Mouse (Mus musculus) C2C12 (cell line): Measurements from ENCODE around the gene Uvrag.

Experiments used
- CEBPB ChIP-seq: IDR thresholded peaks from one replicate; pipeline ENCODE4 v1.6.1; 2011; ENCODE audit warnings: low read depth, mild to moderate bottlenecking, control low read depth, moderate library complexity
- CTCF ChIP-seq: IDR thresholded peaks from one replicate; pipeline ENCODE4 v1.5.1; 2011; ENCODE audit not compliant: control insufficient read depth, insufficient read depth, insufficient read length
- MAX ChIP-seq: IDR thresholded peaks from one replicate; pipeline ENCODE4 v1.6.1; 2011; ENCODE audit warnings: mild to moderate bottlenecking, control low read depth
- MYOD1 ChIP-seq: IDR thresholded peaks from one replicate; pipeline ENCODE4 v1.6.1; 2011; ENCODE audit warnings: low read depth; ENCODE audit not compliant: control insufficient read depth, insufficient read length
- MYOG ChIP-seq: IDR thresholded peaks from one replicate; pipeline ENCODE4 v1.6.1; 2011; ENCODE audit not compliant: control insufficient read depth, insufficient read length; ENCODE audit errors: extremely low read depth
- USF1 ChIP-seq: IDR thresholded peaks from one replicate; pipeline ENCODE4 v1.6.1; 2011; ENCODE audit warnings: low read depth, mild to moderate bottlenecking, control low read depth, moderate library complexity

GRCm38 (mm10) chr7:99075101-99075500 lies 65.8 kb downstream of the Uvrag start:
- TF ChIP-seq CTCF (no peak), USF1 (no peak), MYOG (no peak), MAX (no peak), MYOD1 (no peak), CEBPB (no peak)
